Mouse (Mus musculus): Measurements from ENCODE around the gene Ucp2.

DNA sequence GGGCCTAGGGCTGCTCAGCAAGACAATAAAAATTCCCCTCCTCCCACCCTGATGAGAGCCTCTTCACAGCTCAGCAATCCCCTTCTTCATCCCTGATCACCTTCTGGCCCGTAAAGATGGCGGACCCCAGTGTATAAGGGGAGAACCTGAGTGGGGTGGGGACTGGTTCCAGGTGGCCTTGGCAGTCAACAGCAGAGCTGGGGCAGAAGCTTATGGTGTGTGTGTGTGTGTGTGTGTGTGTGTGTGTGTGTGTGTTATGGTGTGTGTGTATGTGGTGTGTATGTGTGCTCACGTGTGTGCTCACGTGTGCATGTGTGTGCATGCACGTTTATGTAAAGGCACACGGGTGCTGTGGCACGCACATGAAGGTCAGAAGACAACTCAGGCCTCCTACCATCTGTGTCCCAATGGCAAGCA, 1.3 kb downstream of the Ucp2 start:
- TF ChIP-seq POLR2A (IDR thresholded peaks at IDR 0.05; ENCODE audit: control insufficient read depth, extremely low read depth, insufficient read depth, low read length, poor library complexity): no peak
- TF ChIP-seq CTCF (IDR thresholded peaks at IDR 0.05; ENCODE audit: borderline replicate concordance, control insufficient read depth, extremely low read depth, insufficient read depth, low read length, poor library complexity): no peak

Data from thymus, adult 2 months (tissue).